Mouse (Mus musculus) ES-E14 (cell line): ENCODE measurements at regions not wholly inside any gene's neighbourhood (a gene's known extent, or its start where the extent isn't known, plus 50 kb on each side); places are given as distances from the start of the nearest gene placed in this dataset.

Experiments
- MAFK ChIP-seq: IDR thresholded peaks from 2 replicates; pipeline ENCODE4 v1.6.1; 2014; ENCODE audit warnings: mild to moderate bottlenecking, low read depth, low read length, inconsistent platforms; ENCODE audit not compliant: insufficient read depth
- ZNF384 ChIP-seq: IDR thresholded peaks from 2 replicates; pipeline ENCODE4 v1.6.1; 2012; ENCODE audit warnings: low read depth, low read length, inconsistent platforms

- TF ChIP-seq MAFK: no peak
- TF ChIP-seq ZNF384: no peak
Observed at GRCm38 (mm10) chr3:52617413-52618149, 349.4 kb downstream of the Foxo1 start.
